Mouse (Mus musculus) stomach, postnatal 0 days (tissue): Measurements from ENCODE around the gene Olfr205. TPM values are rescaled to one million over a fixed set of nuclear protein-coding genes. Genes with fewer than 3 reads are reported as not detected.

Source experiments
- ATAC-seq: fragments of 200-750 bp; cut with Nextera tagmentation; 2 replicates; pipeline ENCODE4 v1.8.0; 2017; ENCODE audit not compliant: low FRiP score, low TSS enrichment
- DNase-seq: peaks from one replicate; pipeline ENCODE4 v3.0.0-alpha.2; 2016; ENCODE audit warnings: low spot score
- H3K27ac ChIP-seq: fragments of 300-500 bp; sonication (generic); replicated peaks from 2 replicates; pipeline ENCODE4 v1.5.1; 2014; ENCODE audit warnings: mild to moderate bottlenecking, control low read depth
- H3K27me3 ChIP-seq: fragments of 300-500 bp; sonication (generic); 2 replicates; pipeline ENCODE4 v1.6.1; 2014; ENCODE audit warnings: low read length; ENCODE audit not compliant: control insufficient read depth, insufficient read depth
- H3K36me3 ChIP-seq: fragments of 300-500 bp; sonication (generic); 2 replicates; pipeline ENCODE4 v1.6.1; 2014; ENCODE audit warnings: low read length, mixed read lengths; ENCODE audit not compliant: control insufficient read depth, insufficient read depth
- H3K4me1 ChIP-seq: fragments of 300-500 bp; sonication (generic); replicated peaks from 2 replicates; pipeline ENCODE4 v1.6.1; 2014; ENCODE audit warnings: antibody characterized with exemption; ENCODE audit not compliant: control insufficient read depth, insufficient read depth
- H3K4me2 ChIP-seq: fragments of 300-500 bp; sonication (generic); replicated peaks from 2 replicates; pipeline ENCODE4 v1.6.1; 2014; ENCODE audit warnings: low read depth, mild to moderate bottlenecking, control low read depth, moderate library complexity
- H3K4me3 ChIP-seq: fragments of 300-500 bp; sonication (generic); 2 replicates; pipeline ENCODE4 v1.5.1; 2014; ENCODE audit warnings: low read depth, low read length, control low read depth
- H3K9ac ChIP-seq: fragments of 300-500 bp; sonication (generic); 2 replicates; pipeline ENCODE4 v1.6.1; 2014; ENCODE audit warnings: mild to moderate bottlenecking, low read length, control low read depth, mixed read lengths
- H3K9me3 ChIP-seq: fragments of 300-500 bp; sonication (generic); 2 replicates; pipeline ENCODE4 v1.6.1; 2016; ENCODE audit warnings: low read length; ENCODE audit not compliant: control insufficient read depth
- CTCF ChIP-seq: IDR thresholded peaks from 2 replicates; pipeline ENCODE4 v1.5.1; 2016; ENCODE audit warnings: antibody characterized with exemption, low read depth, mild to moderate bottlenecking, moderate library complexity
- EP300 ChIP-seq: optimal IDR thresholded peaks from 2 replicates; pipeline ENCODE3; 2016; ENCODE audit warnings: antibody characterized with exemption
- WGBS: fragments of 180-500 bp; shearing (Covaris S2); extraction: QIAGEN DNeasy Blood & Tissue Kit; methylation state at CpG from one replicate; pipeline ENCODE4 v1.1.7; 2014; 5-methylcytosine and 5-hydroxymethylcytosine counted together
- polyA plus RNA-seq: library from polyadenylated mRNA; unstranded; fragments of >200 nt; fragmentation: Nextera tagmentation; extraction: Ambion mirVana; gene quantifications from 2 replicates; pipeline ENCODE4 v1.2.1, GENCODE M21; 2015

Gene Olfr205
- polyA plus RNA-seq, 1 experiment from 2014 or later, result not detected

GRCm38 (mm10) chr16:59286693-59287092 is 44.2 kb downstream of the Olfr205 start, which contains the start of gene Olfr202:
Olfr202 (minus strand) TSS chr16:59286793.
- H3K4me1 ChIP-seq, result no peaks in the 10 kb centered on the region
- no peaks in the 10 kb centered on the region for H3K9me3 ChIP-seq
- no peaks in the 10 kb centered on the region for H3K36me3 ChIP-seq
- ATAC-seq, result no peak
- no peaks in the 10 kb centered on the region for H3K27me3 ChIP-seq
- TF ChIP-seq CTCF (no peak), EP300 (no peak)
- no peak within 1 kb of the TSS for H3K4me2 ChIP-seq
- no peak within 1 kb of the TSS for H3K9ac ChIP-seq
- no peak within 1 kb of the TSS for H3K4me3 ChIP-seq
- H3K27ac ChIP-seq, result no peak within 1 kb of the TSS
- WGBS, result 77% methylated on average over 1 of the region's 1 CpGs
- DNase-seq, result no peak

- H3K27ac ChIP-seq, result no peak overlapping the region
- DNase-seq (no peak), ATAC-seq (no peak)
- H3K36me3 ChIP-seq, result no peaks in the 10 kb centered on the region
- no peaks in the 10 kb centered on the region for H3K9me3 ChIP-seq
- WGBS, result 54% methylated on average over 1 of the region's 1 CpGs
- TF ChIP-seq CTCF (no peak), EP300 (no peak)
- no peaks in the 10 kb centered on the region for H3K27me3 ChIP-seq
- H3K4me2 ChIP-seq, result no peak overlapping the region
- H3K9ac ChIP-seq, result no peak overlapping the region
- H3K4me1 ChIP-seq, result no peaks in the 10 kb centered on the region
- no peak overlapping the region for H3K4me3 ChIP-seq
These were observed 47.5 kb downstream of the Olfr205 start for GRCm38 (mm10) chr16:59283476-59283875.

DNA sequence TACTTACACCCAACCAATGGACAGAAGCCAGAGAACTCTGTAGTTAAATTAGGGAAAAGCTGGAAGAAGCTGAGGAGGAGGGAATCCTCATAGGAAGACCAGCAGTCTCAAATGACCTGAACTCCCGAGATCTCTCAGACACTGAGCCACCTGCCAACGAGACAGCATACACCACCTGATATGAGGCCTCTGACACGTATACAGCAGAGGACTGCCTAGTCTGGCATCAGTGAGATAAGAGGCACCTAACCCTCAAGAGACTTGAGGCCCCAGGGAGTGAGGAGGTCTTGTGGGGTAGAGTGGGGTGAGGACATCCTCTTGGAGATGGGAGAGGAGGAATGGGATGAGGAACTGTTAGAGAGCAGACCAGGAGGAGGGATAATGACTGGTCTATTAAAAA is 50.4 kb downstream of the Olfr205 start:
- no peak overlapping the region for H3K9ac ChIP-seq
- 74% methylated on average over 3 of the region's 3 CpGs for WGBS
- DNase-seq (no peak), ATAC-seq (no peak)
- no peaks in the 10 kb centered on the region for H3K36me3 ChIP-seq
- no peak overlapping the region for H3K4me3 ChIP-seq
- H3K4me2 ChIP-seq, result no peak overlapping the region
- H3K9me3 ChIP-seq, result no peaks in the 10 kb centered on the region
- TF ChIP-seq EP300 (no peak), CTCF (no peak)
- no peaks in the 10 kb centered on the region for H3K27me3 ChIP-seq
- H3K27ac ChIP-seq, result no peak overlapping the region
- H3K4me1 ChIP-seq, result no peaks in the 10 kb centered on the region

Other genes starting within 250 kb of the Olfr205 start
- gene Olfr191, start 241.3 kb downstream of the Olfr205 start, polyA plus RNA-seq, result not detected in 2 replicates
- gene Olfr193, start 219.3 kb downstream of the Olfr205 start, polyA plus RNA-seq, result not detected in 2 replicates
- not detected in 2 replicates for gene Olfr194, start 210.1 kb downstream of the Olfr205 start, polyA plus RNA-seq
- gene Olfr195, start 184.1 kb downstream of the Olfr205 start, polyA plus RNA-seq, result not detected in 2 replicates
- gene Olfr196, start 160.7 kb downstream of the Olfr205 start, polyA plus RNA-seq, result not detected in 2 replicates
- gene Olfr198, start 127.6 kb downstream of the Olfr205 start, polyA plus RNA-seq, result not detected in 2 replicates
- not detected in 2 replicates for gene Olfr199, start 111.4 kb downstream of the Olfr205 start, polyA plus RNA-seq
- not detected in 2 replicates for gene Olfr201, start 58.5 kb downstream of the Olfr205 start, polyA plus RNA-seq
- gene Olfr202, start 44.3 kb downstream of the Olfr205 start, polyA plus RNA-seq, result not detected in 2 replicates
- gene Olfr203, start 32.3 kb downstream of the Olfr205 start, polyA plus RNA-seq, result not detected in 2 replicates
- gene Olfr204, start 12.9 kb downstream of the Olfr205 start, polyA plus RNA-seq, result not detected in 2 replicates
- gene Olfr206, start 18.1 kb upstream of the Olfr205 start, polyA plus RNA-seq, result not detected in 2 replicates
- not detected in 2 replicates for gene Olfr209, start 32.9 kb upstream of the Olfr205 start, polyA plus RNA-seq
- gene Gabrr3, start 76.2 kb upstream of the Olfr205 start, polyA plus RNA-seq, result not detected in 2 replicates
- gene Riox2, start 140.6 kb upstream of the Olfr205 start, polyA plus RNA-seq, result 22.7 and 23.4 TPM in 2 replicates